In the genomic region with DNA sequence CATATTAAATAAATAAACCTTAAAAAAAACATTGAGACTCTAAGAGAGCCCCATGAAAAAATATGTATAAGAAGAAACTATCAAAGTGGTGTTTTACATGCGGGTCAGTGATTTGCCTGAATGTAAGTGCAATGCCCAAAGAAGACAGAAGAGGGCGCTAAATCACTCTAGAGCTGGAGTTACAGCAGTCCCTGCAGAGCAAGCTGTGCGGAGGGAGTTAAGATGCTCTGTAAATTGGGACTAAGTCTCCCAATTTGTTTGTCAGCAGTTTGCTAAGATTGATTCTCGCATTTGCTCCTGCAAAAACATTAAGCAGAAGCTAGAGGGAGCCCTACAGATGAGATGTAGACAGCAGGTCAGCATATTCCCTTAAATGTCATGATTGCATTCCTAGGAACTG, we compare ENCODE assay signal across 11 mouse cellular contexts. TPM values are rescaled to one million over a fixed set of nuclear protein-coding genes. Genes with fewer than 3 reads are reported as not detected.
DNase-seq lines count a peak whose midpoint lies in the region; ATAC-seq and TF ChIP-seq lines count a peak whose summit lies in the region.
"Had no signal": no experiment of that assay in that cellular context is flagged by ENCODE, and none has a peak within 500 bp of the region (broad histone marks: within the 10 kb centered on the region; RNA-seq: fewer than 3 reads in every experiment).

No protein-coding gene starts in this region.

- DNase-seq in adrenal gland, adult (ENCODE audit: inconsistent age in 2 of 2, low spot score in 1 of 2): peak; percentile 17 to 82
- no peak for DNase-seq in adrenal gland, postnatal 4 days (ENCODE audit: low spot score in 2 of 2)
- DNase-seq in left cerebral cortex, adult 2 months (ENCODE audit: extremely low spot score in 1 of 2, low spot score in 2 of 2): peak in 1 of 2 experiments; percentile 21
- DNase-seq in left cerebral cortex, postnatal 10 days (ENCODE audit: extremely low spot score in 1 of 2, low spot score in 2 of 2): no peak
- DNase-seq in lung, postnatal 10 days: peak; percentile 62
- peak; percentile 59 for DNase-seq in testis, postnatal 14 days (ENCODE audit: low spot score)

- H3K36me3 ChIP-seq in neural tube, embryonic 15.5 days: no peaks in the 10 kb centered on the region

- intact Hi-C loops in left cerebral cortex, adult 2 months (cut with DNase I): no loop called here
- intact Hi-C loops in left cerebral cortex, postnatal 10 days (cut with DNase I): no loop called here

- H3K9me3 ChIP-seq in neural tube, embryonic 15.5 days (replicated peaks): no peaks in the 10 kb centered on the region

- H3K4me2 ChIP-seq in neural tube, embryonic 15.5 days: no peak overlapping the region

- TF ChIP-seq CTCF in left cerebral cortex, adult 2 months (IDR thresholded peaks at IDR 0.05): peak; percentile 52
- peak; percentile 41 for TF ChIP-seq CTCF in cortical plate, adult 2 months (IDR thresholded peaks at IDR 0.05; ENCODE audit: extremely low read depth, insufficient read depth, low read length)

- no peak overlapping the region for H3K9ac ChIP-seq in neural tube, embryonic 15.5 days (replicated peaks)

- no peak for TF ChIP-seq POLR2A in cortical plate, adult 2 months (IDR thresholded peaks at IDR 0.05; ENCODE audit: extremely low read depth, insufficient read depth, low read length)

- H3K27me3 ChIP-seq in neural tube, embryonic 15.5 days (replicated peaks): no peaks in the 10 kb centered on the region

- H3K4me3 ChIP-seq in left cerebral cortex, adult 2 months: no peak overlapping the region
- H3K4me3 ChIP-seq in cortical plate, adult 2 months (ENCODE audit: insufficient read depth, low read length): no peak overlapping the region
- no peak overlapping the region for H3K4me3 ChIP-seq in neural tube, embryonic 15.5 days (replicated peaks)

- H3K4me1 ChIP-seq in cortical plate, adult 2 months (ENCODE audit: control insufficient read depth, insufficient read depth, low read length): no peaks in the 10 kb centered on the region
- 0 out of 2 replicates have a peak, but pooled peaks cover 2% of the 10 kb centered on the region for H3K4me1 ChIP-seq in neural tube, embryonic 15.5 days

- no peak for ATAC-seq in neural tube, embryonic 15.5 days (ENCODE audit: low FRiP score)

- WGBS in neural tube, embryonic 15.5 days: 80% methylated on average over 4 of the region's 4 CpGs

- H3K27ac ChIP-seq in left cerebral cortex, adult 2 months: no peak overlapping the region
- no peak overlapping the region for H3K27ac ChIP-seq in cortical plate, adult 2 months (ENCODE audit: insufficient read depth, low read length)
- H3K27ac ChIP-seq in neural tube, embryonic 15.5 days (replicated peaks): no peak overlapping the region

RNA-seq across cellular contexts. Expression of gene Slc47a2, which starts 37.3 kb away (rescaled TPM):
- under 1 TPM in 1 of 2 experiments, not detected in 1; 0.11 TPM for total RNA-seq in adrenal gland, postnatal 4 days (2021)
- under 1 TPM in 1 of 2 experiments, not detected in 1; 0.14 TPM for total RNA-seq in left cerebral cortex, adult 2 months (2021)
- total RNA-seq in left cerebral cortex, postnatal 10 days (2021): under 1 TPM; 0.43 to 0.51 TPM
- 0.06 and 0.23 TPM in 2 replicates for polyA plus RNA-seq in cortical plate, adult 2 months (2012; rRNA removed)
- polyA plus RNA-seq in neural tube, embryonic 15.5 days (2015; fragmentation: Nextera tagmentation; extraction: Ambion mirVana): 0.11 TPM in 1 of 2 replicates, not detected in the other
- total RNA-seq: layer of hippocampus, postnatal 25 days; neutrophil, adult 5-6 weeks had no signal
- polyA plus RNA-seq: C2C12 had no signal

RNA-seq across cellular contexts. Expression of gene Aldh3a2, which starts 38.1 kb away (rescaled TPM):
- total RNA-seq in adrenal gland, postnatal 4 days (2021): 10 to 100 TPM; 63.7 to 70.6 TPM
- total RNA-seq in left cerebral cortex, adult 2 months (2021): 10 to 100 TPM; 47.1 to 54.1 TPM
- total RNA-seq in left cerebral cortex, postnatal 10 days (2021): 10 to 100 TPM; 50.7 to 51.7 TPM
- 47.5 and 47.7 TPM in 2 replicates for polyA plus RNA-seq in cortical plate, adult 2 months (2012; rRNA removed)
- polyA plus RNA-seq in neural tube, embryonic 15.5 days (2015; fragmentation: Nextera tagmentation; extraction: Ambion mirVana): 28.5 and 32.1 TPM in 2 replicates

Comparison
In these comparisons a context has a peak if more than half of its experiments do, and no peak if none do; other contexts are left out.
1. DNase-seq: peak in adrenal gland, adult (2 of 2), lung, postnatal 10 days (single experiment) and testis, postnatal 14 days (single experiment); none in adrenal gland, postnatal 4 days (0 of 2) and left cerebral cortex, postnatal 10 days (0 of 2).